Comparison of ENCODE assay signal across 9 mouse cellular contexts in the genomic region with DNA sequence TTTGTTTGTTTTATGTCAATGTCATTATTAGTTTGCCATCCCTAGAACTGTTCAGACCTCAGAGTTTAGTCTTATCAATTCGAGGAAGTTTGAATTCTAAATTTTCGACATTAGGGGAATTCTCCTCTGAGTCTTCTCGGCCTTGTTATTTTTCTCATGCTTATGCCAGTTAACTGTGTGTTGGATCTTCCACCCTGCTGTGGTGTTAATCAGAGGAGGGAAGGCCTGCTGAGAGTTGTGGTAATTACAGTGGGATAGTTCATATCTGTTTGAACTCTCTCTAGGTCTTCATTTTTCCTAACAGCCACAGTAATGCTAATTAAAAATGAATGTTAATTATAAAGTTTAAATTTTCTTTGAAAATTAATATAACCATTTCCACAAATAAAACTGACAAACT.
"Had no signal": no experiment of that assay in that cellular context is flagged by ENCODE, and none has a peak within 500 bp of the region (broad histone marks: within the 10 kb centered on the region; RNA-seq: fewer than 3 reads in every experiment).

No protein-coding gene starts in this region.

- DNase-seq: kidney, adult 9 months; kidney, postnatal 14 days; layer of hippocampus, adult 9-11 months; liver, postnatal 0 days; lung, embryonic 14.5 days; right cerebral cortex, postnatal 25 days; spleen, adult 18-20 months; thymus, adult 18-20 months; thymus, postnatal 36 days had no signal
